Mouse (Mus musculus) heart, embryonic 10.5 days (tissue): ENCODE results near the gene Mthfr. TPM values are rescaled to one million over a fixed set of nuclear protein-coding genes. Genes with fewer than 3 reads are reported as not detected.
"Not testable (repeated sequence)": the region's sequence is repeated elsewhere in the genome, so short reads cannot be mapped to it uniquely, and the experiment has no call there.

Experiments
- DNase-seq: peaks from one replicate; pipeline ENCODE4 v3.0.0-alpha.2; 2017; ENCODE audit warnings: low spot score
- H3K27ac ChIP-seq: fragments of 300-500 bp; sonication (generic); 2 replicates; pipeline ENCODE4 v1.5.1; 2016; ENCODE audit warnings: mild to moderate bottlenecking
- H3K27me3 ChIP-seq: fragments of 300-500 bp; sonication (generic); 2 replicates; pipeline ENCODE4 v1.6.1; 2016; ENCODE audit warnings: mild to moderate bottlenecking; ENCODE audit not compliant: poor library complexity, insufficient read depth, severe bottlenecking
- H3K36me3 ChIP-seq: fragments of 300-500 bp; sonication (generic); 2 replicates; pipeline ENCODE4 v1.6.1; 2016; ENCODE audit warnings: mild to moderate bottlenecking, moderate library complexity
- H3K4me1 ChIP-seq: fragments of 300-500 bp; sonication (generic); 2 replicates; pipeline ENCODE4 v1.6.1; 2016; ENCODE audit warnings: mild to moderate bottlenecking
- H3K4me3 ChIP-seq: fragments of 300-500 bp; sonication (generic); 2 replicates; pipeline ENCODE4 v1.5.1; 2016; ENCODE audit warnings: mild to moderate bottlenecking, moderate library complexity
- H3K9me3 ChIP-seq: fragments of 300-500 bp; sonication (generic); 2 replicates; pipeline ENCODE4 v1.6.1; 2016; ENCODE audit warnings: mild to moderate bottlenecking, moderate library complexity
- WGBS: fragments of 180-500 bp; shearing (Covaris S2); methylation state at CpG from one replicate; pipeline ENCODE4 v1.1.7; 2016; 5-methylcytosine and 5-hydroxymethylcytosine counted together
- polyA plus RNA-seq: library from polyadenylated mRNA; unstranded; fragments of >200 nt; fragmentation: Nextera tagmentation; extraction: Ambion mirVana; gene quantifications from 2 replicates; pipeline ENCODE4 v1.2.1, GENCODE M21; 2016

Gene Mthfr
- polyA plus RNA-seq, 1 experiment from 2014 or later = 15.6 TPM

DNA sequence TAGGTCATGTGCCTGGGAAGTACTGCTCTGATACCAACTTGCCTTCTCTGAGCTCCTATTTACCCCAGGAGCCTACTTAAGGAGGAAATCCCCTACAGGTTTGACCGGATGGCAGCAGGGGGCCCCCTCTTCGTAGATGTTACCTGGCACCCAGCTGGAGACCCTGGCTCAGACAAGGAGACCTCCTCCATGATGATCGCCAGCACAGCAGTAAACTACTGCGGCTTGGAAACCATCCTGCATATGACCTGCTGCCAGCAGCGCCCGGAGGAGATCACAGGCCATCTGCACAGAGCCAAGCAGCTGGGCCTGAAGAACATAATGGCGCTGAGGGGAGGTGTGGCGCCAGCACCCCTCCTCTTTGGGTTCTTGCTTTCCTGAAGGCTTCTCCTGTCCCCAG lies 4.5 kb downstream of the Mthfr start:
- peaks cover 73% of the 10 kb centered on the region for H3K4me1 ChIP-seq
- peaks cover 40% of the 10 kb centered on the region for H3K36me3 ChIP-seq
- DNase-seq, H3K27ac ChIP-seq, H3K9me3 ChIP-seq, H3K27me3 ChIP-seq: not testable (repeated sequence)
- H3K4me3 ChIP-seq = 0 out of 2 replicates have a peak overlapping the region, but pooled peaks have one; percentile 66
- 87% methylated on average over 8 of the region's 8 CpGs for WGBS

DNA sequence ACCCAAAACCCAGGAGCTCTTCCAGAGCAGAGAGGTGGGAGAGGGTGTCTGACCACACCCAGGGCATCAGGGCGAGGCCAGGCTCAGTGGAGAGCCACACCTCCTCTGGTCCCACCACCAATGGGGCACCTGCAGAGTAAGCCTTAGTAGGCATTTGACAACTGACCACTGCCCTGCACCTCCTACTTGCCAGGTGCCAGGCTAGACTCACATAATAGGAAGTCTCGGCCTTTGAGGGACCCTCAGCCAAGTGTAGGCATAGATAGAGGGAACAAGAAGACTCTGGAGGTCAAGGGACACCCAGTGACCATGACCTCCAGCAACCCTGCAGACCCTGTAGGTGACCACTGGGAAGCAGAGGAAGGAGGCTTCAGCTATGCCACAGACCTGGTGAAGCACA lies 5.2 kb downstream of the Mthfr start:
- no peak for DNase-seq
- Histone ChIP-seq H3K4me3 (no peak overlapping the region), H3K27ac (peak overlapping the region; percentile 59), H3K9me3 (no peaks in the 10 kb centered on the region), H3K27me3 (no peaks in the 10 kb centered on the region), H3K36me3 (peaks cover 48% of the 10 kb centered on the region), H3K4me1 (peaks cover 70% of the 10 kb centered on the region)
- WGBS = 81% methylated on average over 2 of the region's 2 CpGs

DNA sequence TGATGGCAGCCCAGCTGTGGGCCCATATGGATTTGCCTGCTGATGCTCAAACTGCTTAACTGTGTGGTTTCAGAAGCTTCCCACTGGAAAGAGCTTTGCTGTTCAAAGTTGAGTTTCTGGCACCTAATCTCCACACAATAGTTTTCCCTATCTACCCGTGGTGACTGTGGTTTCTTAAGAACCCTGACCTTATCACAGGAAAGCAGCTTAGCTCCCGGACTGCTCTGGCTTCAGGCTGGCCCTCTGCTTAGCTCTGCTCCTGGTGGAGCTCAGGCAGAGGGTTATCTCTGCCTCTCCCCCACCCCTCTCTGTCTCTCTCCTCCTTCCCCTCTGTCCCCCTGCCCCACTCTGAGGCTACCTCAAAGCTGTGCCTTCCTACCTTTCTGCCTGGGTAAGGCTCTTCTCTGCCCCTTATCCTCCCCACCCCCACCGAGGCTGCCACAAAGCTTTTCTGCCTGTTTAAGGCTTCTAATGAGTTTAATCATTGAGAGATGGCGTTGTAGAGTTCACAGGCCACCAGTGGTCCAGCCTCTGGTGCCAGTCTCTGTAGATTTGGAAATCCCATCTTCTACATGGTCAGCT lies 7.7 kb downstream of the Mthfr start:
- Histone ChIP-seq H3K9me3 (no peaks in the 10 kb centered on the region), H3K4me3 (no peak overlapping the region), H3K36me3 (peaks cover 72% of the 10 kb centered on the region), H3K4me1 (peaks cover 46% of the 10 kb centered on the region), H3K27me3 (no peaks in the 10 kb centered on the region), H3K27ac (peak overlapping the region; percentile 72; the same call in 1 of the 2 replicates)
- peak; percentile 91 for DNase-seq
- WGBS = 33% methylated on average over 4 of the region's 4 CpGs

GRCm38 (mm10) chr4:148050396-148050914 lies 11.6 kb downstream of the Mthfr start:
- peaks cover 84% of the 10 kb centered on the region for H3K36me3 ChIP-seq
- peaks cover 14% of the 10 kb centered on the region for H3K4me1 ChIP-seq
- not testable (repeated sequence) for H3K4me3 ChIP-seq, H3K27ac ChIP-seq, H3K27me3 ChIP-seq, DNase-seq, H3K9me3 ChIP-seq
- 91% methylated on average over 3 of the region's 3 CpGs for WGBS

GRCm38 (mm10) chr4:148051046-148051776 lies 12.3 kb downstream of the Mthfr start:
- Histone ChIP-seq H3K27me3 (no peaks in the 10 kb centered on the region), H3K9me3 (no peaks in the 10 kb centered on the region), H3K4me3 (no peak overlapping the region), H3K27ac (no peak overlapping the region), H3K4me1 (peaks cover 7% of the 10 kb centered on the region), H3K36me3 (peaks cover 86% of the 10 kb centered on the region)
- no peak for DNase-seq
- WGBS = 96% methylated on average over 13 of the region's 13 CpGs

GRCm38 (mm10) chr4:148051886-148052285 lies 13.0 kb downstream of the Mthfr start:
- peaks cover 92% of the 10 kb centered on the region for H3K36me3 ChIP-seq
- H3K4me1 ChIP-seq = peaks cover under 1% of the 10 kb centered on the region; the same call in 1 of the 2 replicates
- no peak overlapping the region for H3K27ac ChIP-seq
- DNase-seq = no peak
- no peak overlapping the region for H3K4me3 ChIP-seq
- H3K27me3 ChIP-seq = no peaks in the 10 kb centered on the region
- no peaks in the 10 kb centered on the region for H3K9me3 ChIP-seq
- WGBS = 90% methylated on average over 11 of the region's 11 CpGs

GRCm38 (mm10) chr4:148052976-148053375 lies 14.1 kb downstream of the Mthfr start:
- Histone ChIP-seq H3K9me3 (no peaks in the 10 kb centered on the region), H3K4me1 (no peaks in the 10 kb centered on the region), H3K4me3 (no peak overlapping the region), H3K36me3 (peaks cover 99% of the 10 kb centered on the region), H3K27ac (no peak overlapping the region), H3K27me3 (no peaks in the 10 kb centered on the region)
- no peak for DNase-seq
- 75% methylated on average over 2 of the region's 2 CpGs for WGBS

GRCm38 (mm10) chr4:148053417-148053920 lies 14.6 kb downstream of the Mthfr start:
- 92% methylated on average over 12 of the region's 12 CpGs for WGBS
- H3K36me3 ChIP-seq = peaks cover 99% of the 10 kb centered on the region
- H3K4me1 ChIP-seq = no peaks in the 10 kb centered on the region

GRCm38 (mm10) chr4:148054961-148055695 lies 16.3 kb downstream of the Mthfr start:
- Histone ChIP-seq H3K27me3 (no peaks in the 10 kb centered on the region), H3K4me1 (peaks cover 2% of the 10 kb centered on the region), H3K36me3 (peaks cover 89% of the 10 kb centered on the region), H3K9me3 (no peaks in the 10 kb centered on the region), H3K4me3 (no peak overlapping the region), H3K27ac (no peak overlapping the region)
- WGBS = 93% methylated on average over 21 of the region's 21 CpGs
- DNase-seq = no peak

More at GRCm38 (mm10) chr4:148053417-148053920, 14.6 kb downstream of the Mthfr start:
- no peaks in the 10 kb centered on the region for H3K9me3 ChIP-seq
- DNase-seq = no peak
- H3K4me3 ChIP-seq = no peak overlapping the region
- no peaks in the 10 kb centered on the region for H3K27me3 ChIP-seq
- no peak overlapping the region for H3K27ac ChIP-seq

DNA sequence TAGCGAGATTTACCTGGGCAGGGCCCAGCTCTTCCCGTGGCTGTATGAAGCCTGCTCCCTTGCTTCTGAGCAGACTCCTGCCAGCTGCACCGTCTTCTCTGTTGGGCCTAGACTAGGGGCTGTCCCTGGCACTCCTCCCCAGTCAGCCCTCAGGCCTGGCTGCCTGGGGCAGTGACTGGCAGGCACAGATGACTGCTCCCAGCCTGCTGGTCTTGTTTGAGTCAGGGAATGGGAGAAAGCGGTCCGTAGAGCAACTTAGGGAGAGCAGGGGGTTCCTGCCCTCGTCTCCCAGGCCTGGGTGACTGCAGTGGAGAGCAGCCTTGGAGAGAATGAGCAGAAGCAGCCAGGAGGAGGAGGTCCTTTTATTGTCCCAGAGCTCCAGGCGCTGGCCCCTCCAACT lies 17.4 kb downstream of the Mthfr start:
- peaks cover 78% of the 10 kb centered on the region for H3K36me3 ChIP-seq
- 86% methylated on average over 7 of the region's 7 CpGs for WGBS
- H3K27ac ChIP-seq = no peak overlapping the region
- DNase-seq = no peak
- H3K4me3 ChIP-seq = no peak overlapping the region
- peaks cover 10% of the 10 kb centered on the region for H3K4me1 ChIP-seq
- no peaks in the 10 kb centered on the region for H3K9me3 ChIP-seq
- no peaks in the 10 kb centered on the region for H3K27me3 ChIP-seq

- WGBS = 86% methylated on average over 4 of the region's 4 CpGs
- Histone ChIP-seq H3K4me3 (no peak overlapping the region), H3K36me3 (peaks cover 72% of the 10 kb centered on the region), H3K27ac (no peak overlapping the region), H3K9me3 (no peaks in the 10 kb centered on the region), H3K27me3 (no peaks in the 10 kb centered on the region), H3K4me1 (peaks cover 10% of the 10 kb centered on the region)
- no peak for DNase-seq
Observed at GRCm38 (mm10) chr4:148056801-148057200, 17.9 kb downstream of the Mthfr start.

DNA sequence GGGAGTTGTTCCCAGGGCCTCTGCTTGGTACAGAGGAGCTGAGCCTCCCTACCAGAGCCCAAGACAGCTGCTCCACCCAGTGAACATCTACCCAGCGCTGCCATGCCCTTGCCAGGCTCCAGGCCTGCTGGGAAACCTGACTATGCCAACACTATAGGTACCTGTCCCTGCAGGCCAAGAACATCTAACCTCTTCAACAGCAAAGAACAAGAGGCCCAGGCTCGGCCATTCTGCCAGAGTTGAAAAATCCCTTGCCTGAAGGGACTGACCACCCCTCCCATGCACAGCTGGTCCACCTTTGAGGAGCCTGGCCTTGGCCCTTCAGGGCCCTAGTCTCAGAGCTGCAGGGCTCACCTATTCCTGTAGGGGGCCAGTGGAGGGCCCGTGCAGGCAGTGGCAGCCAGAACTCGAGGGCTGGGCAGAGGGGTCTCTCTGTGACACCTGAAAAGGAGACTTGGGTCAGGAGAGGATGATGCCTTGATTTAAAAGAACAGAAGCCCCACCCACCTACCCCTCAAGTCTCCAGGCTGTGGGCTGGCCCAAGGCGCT lies 18.9 kb downstream of the Mthfr start:
- peaks cover 10% of the 10 kb centered on the region for H3K4me1 ChIP-seq
- peaks cover 63% of the 10 kb centered on the region for H3K36me3 ChIP-seq
- H3K9me3 ChIP-seq = no peaks in the 10 kb centered on the region
- no peak overlapping the region for H3K4me3 ChIP-seq
- DNase-seq = no peak
- 72% methylated on average over 5 of the region's 5 CpGs for whole genome bisulfite sequencing
- H3K27me3 ChIP-seq = no peaks in the 10 kb centered on the region
- H3K27ac ChIP-seq = no peak overlapping the region
